Mouse (Mus musculus) liver, postnatal 0 days (tissue): ENCODE measurements at regions not wholly inside any gene's neighbourhood (a gene's known extent, or its start where the extent isn't known, plus 50 kb on each side); places are given as distances from the start of the nearest gene placed in this dataset.

Experiments used
- CTCF ChIP-seq: sonication (generic); IDR thresholded peaks from 2 replicates; pipeline ENCODE4 v1.5.1; 2016; ENCODE audit warnings: antibody characterized with exemption, low read depth
- EP300 ChIP-seq: IDR thresholded peaks from 2 replicates; pipeline ENCODE4 v1.6.1; 2016; ENCODE audit warnings: antibody characterized with exemption, low read depth, mild to moderate bottlenecking

- TF ChIP-seq CTCF (no peak), EP300 (no peak)
These were observed 241.2 kb downstream of the Gm21750 start for GRCm38 (mm10) chr14:73902085-73902713.
